Mouse (Mus musculus): ENCODE data around the gene Rcsd1. TPM values are rescaled to one million over a fixed set of nuclear protein-coding genes. Genes with fewer than 3 reads are reported as not detected.

Gene Rcsd1
- polyA plus RNA-seq, 1 experiment from 2014 or later: 12.8 TPM

DNA sequence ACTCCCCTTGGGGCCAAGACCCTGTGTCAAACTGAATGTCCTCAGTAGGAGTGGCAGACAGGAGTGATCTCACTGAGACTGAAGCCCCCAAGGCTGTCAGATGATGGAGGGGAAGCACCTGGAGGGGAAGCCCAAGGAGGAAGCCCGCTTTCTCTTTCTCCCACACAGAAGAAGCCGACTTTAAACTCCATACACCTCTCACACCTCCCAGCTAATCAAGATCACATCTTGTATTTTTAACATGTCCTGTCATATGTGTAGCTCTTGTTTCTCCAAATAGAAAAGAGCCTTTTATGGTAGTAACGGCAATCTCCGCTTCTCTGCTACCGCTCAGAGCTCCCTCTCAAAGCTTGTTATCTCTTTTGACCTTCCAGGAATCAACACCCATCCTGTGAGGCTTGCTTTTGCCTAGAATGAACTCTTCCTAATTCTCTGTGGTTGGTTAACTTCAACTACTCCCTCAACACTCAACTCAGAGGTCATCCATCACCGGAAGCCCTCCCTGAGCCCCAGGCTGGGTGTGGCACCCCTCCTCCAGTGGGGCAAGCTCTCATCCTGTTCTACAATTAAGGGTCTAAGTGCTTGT lies 8.5 kb downstream of the Rcsd1 start:
- Histone ChIP-seq H3K4me2 (ENCODE audit: low read depth, low read length) (0 out of 2 replicates have a peak overlapping the region, but pooled peaks have one; percentile 2), H3K36me3 (ENCODE audit: control insufficient read depth, insufficient read depth) (no peaks in the 10 kb centered on the region), H3K4me1 (ENCODE audit: control insufficient read depth, low read depth, low read length) (peaks cover 12% of the 10 kb centered on the region), H3K4me3 (ENCODE audit: low read depth, low read length) (no peak overlapping the region; the same call in 1 of the 2 replicates), H3K9ac (ENCODE audit: low read depth, low read length) (no peak overlapping the region), H3K27me3 (ENCODE audit: control insufficient read depth, insufficient read depth, low read depth, low read length) (peaks cover 8% of the 10 kb centered on the region), H3K9me3 (replicated peaks; ENCODE audit: control insufficient read depth, low read length) (no peaks in the 10 kb centered on the region), H3K27ac (ENCODE audit: low read length) (0 out of 2 replicates have a peak overlapping the region, but pooled peaks have one; percentile 14)
- 18% methylated on average over 6 of the region's 6 CpGs for WGBS (ENCODE audit: insufficient replicate concordance)
- 0 out of 2 replicates have a peak, but pooled peaks have one; percentile 10 for ATAC-seq (ENCODE audit: low read depth)

DNA sequence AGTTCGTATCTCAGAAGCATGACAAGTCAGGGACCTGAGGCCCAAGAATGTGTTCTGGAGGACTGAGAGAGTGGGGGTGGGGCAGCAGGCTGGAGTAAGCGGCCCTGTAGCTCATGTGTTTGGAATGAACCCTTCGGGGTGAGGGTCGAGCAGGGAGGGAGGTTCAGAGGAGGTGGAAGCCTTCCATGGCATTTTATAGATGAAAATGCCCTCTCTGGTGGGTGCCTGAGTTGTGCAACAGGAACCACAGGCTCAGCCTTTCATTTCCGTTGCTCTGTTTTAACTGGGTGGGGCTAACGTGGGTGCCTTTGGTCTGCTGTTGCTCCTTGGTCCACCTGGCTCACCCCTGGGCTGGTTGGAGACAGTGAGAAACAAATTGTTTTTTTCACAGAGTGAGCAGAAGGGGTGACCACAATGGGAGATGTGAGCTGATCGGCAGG lies 9.2 kb downstream of the Rcsd1 start:
- Histone ChIP-seq H3K27ac (ENCODE audit: low read length) (no peak overlapping the region), H3K4me2 (ENCODE audit: low read depth, low read length) (0 out of 2 replicates have a peak overlapping the region, but pooled peaks have one; percentile 6), H3K9me3 (replicated peaks; ENCODE audit: control insufficient read depth, low read length) (no peaks in the 10 kb centered on the region), H3K27me3 (ENCODE audit: control insufficient read depth, insufficient read depth, low read depth, low read length) (peaks cover 8% of the 10 kb centered on the region), H3K36me3 (ENCODE audit: control insufficient read depth, insufficient read depth) (no peaks in the 10 kb centered on the region), H3K9ac (ENCODE audit: low read depth, low read length) (no peak overlapping the region), H3K4me1 (ENCODE audit: control insufficient read depth, low read depth, low read length) (peaks cover 12% of the 10 kb centered on the region), H3K4me3 (ENCODE audit: low read depth, low read length) (no peak overlapping the region)
- 15% methylated on average over 7 of the region's 7 CpGs for WGBS (ENCODE audit: insufficient replicate concordance)
- no peak for ATAC-seq (ENCODE audit: low read depth)

DNA sequence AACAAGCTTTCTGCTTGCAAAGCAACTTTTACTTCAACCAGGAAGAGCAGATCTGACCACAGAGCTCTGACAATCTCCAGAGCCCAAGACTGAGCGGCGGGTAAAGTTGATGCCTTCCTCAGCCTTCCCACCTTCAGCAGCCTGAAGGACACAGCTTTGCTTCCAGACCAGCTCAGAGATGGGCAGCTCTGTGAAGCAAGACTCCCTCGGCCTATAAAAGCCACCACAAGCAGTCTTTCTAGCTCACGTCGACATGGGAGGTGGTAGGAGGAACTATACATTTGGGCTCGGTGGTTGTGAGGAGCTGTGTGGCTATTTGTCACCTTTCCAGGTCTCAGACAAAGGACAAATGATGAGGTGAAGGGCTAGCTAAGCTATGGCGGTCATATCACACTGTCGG lies 11.9 kb downstream of the Rcsd1 start:
- ATAC-seq (ENCODE audit: low read depth): no peak

DNA sequence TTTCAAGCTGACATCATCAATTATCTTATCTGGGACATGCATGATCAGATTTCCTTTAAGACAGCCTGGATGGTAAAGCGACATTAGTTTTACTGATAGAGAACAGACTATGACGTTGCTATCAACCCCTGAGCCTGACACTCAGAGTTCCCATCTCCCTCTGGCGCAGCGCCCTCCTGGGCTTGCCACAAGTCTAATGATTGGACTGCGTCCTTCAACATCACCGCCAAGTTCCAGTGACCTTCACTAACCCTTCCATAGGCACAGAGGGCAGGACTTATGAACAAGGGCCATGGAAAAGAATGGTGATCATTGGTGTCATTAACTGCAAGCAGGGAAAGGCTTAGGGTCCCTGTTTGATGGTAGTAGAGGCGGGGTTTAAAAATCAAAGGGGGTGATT lies 12.7 kb downstream of the Rcsd1 start:
- H3K9me3 ChIP-seq (replicated peaks; ENCODE audit: control insufficient read depth, low read length): no peaks in the 10 kb centered on the region
- no peak for ATAC-seq (ENCODE audit: low read depth)
- H3K27ac ChIP-seq (ENCODE audit: low read length): no peak overlapping the region
- H3K9ac ChIP-seq (ENCODE audit: low read depth, low read length): no peak overlapping the region
- WGBS (ENCODE audit: insufficient replicate concordance): 55% methylated on average over 7 of the region's 7 CpGs
- H3K4me3 ChIP-seq (ENCODE audit: low read depth, low read length): no peak overlapping the region
- peaks cover 7% of the 10 kb centered on the region for H3K4me1 ChIP-seq (ENCODE audit: control insufficient read depth, low read depth, low read length)
- H3K36me3 ChIP-seq (ENCODE audit: control insufficient read depth, insufficient read depth): no peaks in the 10 kb centered on the region
- no peaks in the 10 kb centered on the region for H3K27me3 ChIP-seq (ENCODE audit: control insufficient read depth, insufficient read depth, low read depth, low read length)
- H3K4me2 ChIP-seq (ENCODE audit: low read depth, low read length): no peak overlapping the region

More for the DNA sequence above, 11.9 kb downstream of the Rcsd1 start:
- H3K9ac ChIP-seq (ENCODE audit: low read depth, low read length): no peak overlapping the region
- H3K4me3 ChIP-seq (ENCODE audit: low read depth, low read length): no peak overlapping the region
- no peak overlapping the region for H3K4me2 ChIP-seq (ENCODE audit: low read depth, low read length)
- 39% methylated on average over 8 of the region's 8 CpGs for WGBS (ENCODE audit: insufficient replicate concordance)
- H3K27ac ChIP-seq (ENCODE audit: low read length): no peak overlapping the region
- no peaks in the 10 kb centered on the region for H3K36me3 ChIP-seq (ENCODE audit: control insufficient read depth, insufficient read depth)
- H3K9me3 ChIP-seq (replicated peaks; ENCODE audit: control insufficient read depth, low read length): no peaks in the 10 kb centered on the region
- H3K27me3 ChIP-seq (ENCODE audit: control insufficient read depth, insufficient read depth, low read depth, low read length): peaks cover 6% of the 10 kb centered on the region
- H3K4me1 ChIP-seq (ENCODE audit: control insufficient read depth, low read depth, low read length): peaks cover 12% of the 10 kb centered on the region

DNA sequence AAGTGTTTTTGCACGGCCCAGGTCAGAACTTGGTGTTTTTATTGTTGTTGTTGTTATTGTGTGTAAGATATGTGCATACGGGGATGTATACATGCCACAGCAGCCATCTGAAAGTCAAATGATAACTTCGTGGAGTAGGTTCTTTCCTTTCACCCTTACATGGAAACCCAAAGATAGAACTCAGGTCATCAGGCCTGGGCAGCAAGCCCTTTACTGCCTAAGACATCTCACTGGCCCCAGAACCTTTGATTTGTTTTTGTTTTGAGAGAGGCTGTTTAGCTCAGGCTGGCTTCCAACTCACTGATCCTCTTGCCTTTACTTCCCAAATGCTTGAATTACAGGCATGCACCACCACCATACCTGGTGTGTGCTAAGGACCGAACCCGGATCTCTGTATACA lies 13.5 kb downstream of the Rcsd1 start:
- H3K36me3 ChIP-seq (ENCODE audit: control insufficient read depth, insufficient read depth): no peaks in the 10 kb centered on the region
- H3K4me1 ChIP-seq (ENCODE audit: control insufficient read depth, low read depth, low read length): peaks cover 3% of the 10 kb centered on the region; the same call in 1 of the 2 replicates
- WGBS (ENCODE audit: insufficient replicate concordance): 56% methylated on average over 5 of the region's 5 CpGs
- no peaks in the 10 kb centered on the region for H3K27me3 ChIP-seq (ENCODE audit: control insufficient read depth, insufficient read depth, low read depth, low read length)
- no peak overlapping the region for H3K4me2 ChIP-seq (ENCODE audit: low read depth, low read length)
- no peaks in the 10 kb centered on the region for H3K9me3 ChIP-seq (replicated peaks; ENCODE audit: control insufficient read depth, low read length)
- no peak overlapping the region for H3K4me3 ChIP-seq (ENCODE audit: low read depth, low read length)
- no peak overlapping the region for H3K27ac ChIP-seq (ENCODE audit: low read length)
- no peak for ATAC-seq (ENCODE audit: low read depth)
- H3K9ac ChIP-seq (ENCODE audit: low read depth, low read length): no peak overlapping the region

DNA sequence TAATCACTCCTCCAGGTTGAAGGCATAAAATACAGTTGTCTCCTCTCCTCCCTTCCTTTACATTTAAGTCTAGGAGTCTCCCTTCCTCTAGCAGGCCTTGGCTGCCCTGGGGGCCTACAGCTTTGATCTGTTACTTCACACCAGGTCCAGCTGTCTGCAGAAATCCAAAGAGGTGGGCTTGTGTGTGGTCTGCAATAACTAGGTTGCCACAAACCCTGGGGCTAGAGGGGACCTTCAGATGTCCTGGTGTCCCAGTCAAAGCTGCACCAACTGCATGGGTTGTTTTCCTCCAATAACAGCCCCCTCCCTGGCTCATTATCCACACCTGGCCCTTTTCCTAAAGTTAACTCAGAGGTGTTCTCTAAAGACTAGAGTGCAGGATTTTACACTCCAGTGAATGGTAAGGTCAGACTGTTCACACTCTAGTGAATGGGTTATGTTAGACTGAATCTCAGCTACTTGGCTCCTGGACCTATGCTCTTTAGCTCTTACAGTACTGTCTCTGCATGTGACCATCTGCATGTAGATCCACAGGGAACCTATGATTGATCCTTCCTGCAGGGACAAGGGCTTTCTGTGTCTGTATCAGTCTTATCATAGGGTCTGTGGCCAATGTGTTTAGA lies 14.1 kb downstream of the Rcsd1 start:
- H3K36me3 ChIP-seq (ENCODE audit: control insufficient read depth, insufficient read depth): no peaks in the 10 kb centered on the region
- H3K4me2 ChIP-seq (ENCODE audit: low read depth, low read length): no peak overlapping the region
- H3K27ac ChIP-seq (ENCODE audit: low read length): no peak overlapping the region
- no peak overlapping the region for H3K4me3 ChIP-seq (ENCODE audit: low read depth, low read length)
- no peaks in the 10 kb centered on the region for H3K9me3 ChIP-seq (replicated peaks; ENCODE audit: control insufficient read depth, low read length)
- no peak for ATAC-seq (ENCODE audit: low read depth)
- no peaks in the 10 kb centered on the region for H3K27me3 ChIP-seq (ENCODE audit: control insufficient read depth, insufficient read depth, low read depth, low read length)
- H3K9ac ChIP-seq (ENCODE audit: low read depth, low read length): no peak overlapping the region
- H3K4me1 ChIP-seq (ENCODE audit: control insufficient read depth, low read depth, low read length): peaks cover 3% of the 10 kb centered on the region; the same call in 1 of the 2 replicates

DNA sequence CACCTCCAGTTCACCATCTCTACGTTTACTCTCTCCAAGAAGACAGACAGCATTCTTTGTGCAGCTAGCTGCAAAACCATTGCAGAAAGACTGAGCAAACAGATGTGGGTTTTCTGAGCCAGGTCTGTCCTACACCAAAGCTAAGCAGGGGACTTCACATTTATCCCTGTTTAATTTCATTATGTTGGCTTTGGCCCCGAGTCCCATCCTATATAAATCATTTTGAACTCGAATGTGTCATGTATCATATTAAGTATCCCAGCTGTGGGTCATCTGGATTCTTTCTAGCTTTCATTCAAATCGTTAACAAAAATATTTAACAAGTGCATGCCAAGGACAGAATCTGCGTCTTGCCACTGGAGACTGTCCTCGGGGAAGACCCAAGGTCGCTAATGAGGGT lies 15.7 kb downstream of the Rcsd1 start:
- Histone ChIP-seq H3K27ac (ENCODE audit: low read length) (no peak overlapping the region), H3K4me2 (ENCODE audit: low read depth, low read length) (no peak overlapping the region), H3K36me3 (ENCODE audit: control insufficient read depth, insufficient read depth) (no peaks in the 10 kb centered on the region), H3K27me3 (ENCODE audit: control insufficient read depth, insufficient read depth, low read depth, low read length) (no peaks in the 10 kb centered on the region), H3K4me1 (ENCODE audit: control insufficient read depth, low read depth, low read length) (peaks cover 3% of the 10 kb centered on the region; the same call in 1 of the 2 replicates), H3K4me3 (ENCODE audit: low read depth, low read length) (no peak overlapping the region), H3K9me3 (replicated peaks; ENCODE audit: control insufficient read depth, low read length) (no peaks in the 10 kb centered on the region), H3K9ac (ENCODE audit: low read depth, low read length) (no peak overlapping the region)
- no peak for ATAC-seq (ENCODE audit: low read depth)
- 56% methylated on average over 7 of the region's 7 CpGs for WGBS (ENCODE audit: insufficient replicate concordance)

DNA sequence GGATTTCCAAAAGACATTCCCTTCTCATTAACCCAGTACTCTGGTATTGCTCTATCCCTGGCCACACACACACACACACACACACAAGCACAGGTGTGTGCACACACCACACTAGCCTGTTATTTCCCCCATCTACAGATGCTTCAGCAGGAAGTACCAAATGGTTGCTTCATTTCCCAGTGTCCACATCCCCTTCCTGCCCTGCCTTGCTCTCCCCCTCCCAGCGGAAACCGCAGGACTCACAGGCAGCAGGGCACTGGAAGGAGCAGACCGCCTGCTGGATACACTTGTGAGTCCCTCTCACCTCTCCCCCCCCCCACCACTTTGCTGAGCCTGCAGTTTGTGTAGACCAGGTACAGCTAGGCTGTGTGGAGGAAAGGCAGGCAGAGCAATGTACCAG lies 18.0 kb downstream of the Rcsd1 start:
- H3K36me3 ChIP-seq (ENCODE audit: control insufficient read depth, insufficient read depth): no peaks in the 10 kb centered on the region
- no peak overlapping the region for H3K27ac ChIP-seq (ENCODE audit: low read length)
- peak; percentile 69 for ATAC-seq (ENCODE audit: low read depth)
- H3K4me3 ChIP-seq (ENCODE audit: low read depth, low read length): no peak overlapping the region
- no peak overlapping the region for H3K4me2 ChIP-seq (ENCODE audit: low read depth, low read length)
- peaks cover 3% of the 10 kb centered on the region; the same call in 1 of the 2 replicates for H3K4me1 ChIP-seq (ENCODE audit: control insufficient read depth, low read depth, low read length)
- no peaks in the 10 kb centered on the region for H3K9me3 ChIP-seq (replicated peaks; ENCODE audit: control insufficient read depth, low read length)
- WGBS (ENCODE audit: insufficient replicate concordance): 13% methylated on average over 3 of the region's 3 CpGs
- no peak overlapping the region for H3K9ac ChIP-seq (ENCODE audit: low read depth, low read length)
- no peaks in the 10 kb centered on the region for H3K27me3 ChIP-seq (ENCODE audit: control insufficient read depth, insufficient read depth, low read depth, low read length)

DNA sequence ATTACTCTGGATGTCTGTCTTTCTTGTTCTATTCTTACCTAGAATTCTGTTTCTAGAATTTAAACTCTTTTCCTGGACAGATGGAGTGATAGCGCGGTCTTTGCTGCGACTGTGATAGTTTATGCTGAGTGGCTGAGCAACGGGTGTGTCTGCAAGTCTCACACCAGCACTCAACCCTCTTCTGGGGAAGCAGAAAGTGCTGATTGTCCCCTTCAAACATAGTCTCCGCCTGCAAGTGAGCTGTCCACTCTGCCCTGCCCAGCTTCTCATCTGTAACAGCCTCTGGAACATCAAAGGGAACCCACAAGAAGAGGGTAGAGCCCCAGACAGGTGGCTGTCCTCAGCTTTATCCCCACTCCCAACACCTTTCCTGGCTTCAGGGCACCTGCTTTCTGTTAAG lies 19.7 kb downstream of the Rcsd1 start:
- Histone ChIP-seq H3K9me3 (replicated peaks; ENCODE audit: control insufficient read depth, low read length) (no peaks in the 10 kb centered on the region), H3K27me3 (ENCODE audit: control insufficient read depth, insufficient read depth, low read depth, low read length) (no peaks in the 10 kb centered on the region), H3K27ac (ENCODE audit: low read length) (no peak overlapping the region), H3K4me2 (ENCODE audit: low read depth, low read length) (no peak overlapping the region), H3K4me1 (ENCODE audit: control insufficient read depth, low read depth, low read length) (peaks cover 3% of the 10 kb centered on the region; the same call in 1 of the 2 replicates), H3K36me3 (ENCODE audit: control insufficient read depth, insufficient read depth) (no peaks in the 10 kb centered on the region), H3K4me3 (ENCODE audit: low read depth, low read length) (no peak overlapping the region), H3K9ac (ENCODE audit: low read depth, low read length) (no peak overlapping the region)
- no peak for ATAC-seq (ENCODE audit: low read depth)
- 50% methylated on average over 5 of the region's 5 CpGs for WGBS (ENCODE audit: insufficient replicate concordance)

Measured in liver, embryonic 16.5 days (tissue).